Mouse (Mus musculus) limb, embryonic 12.5 days (tissue): ENCODE measurements at regions not wholly inside any gene's neighbourhood (a gene's known extent, or its start where the extent isn't known, plus 50 kb on each side); places are given as distances from the start of the nearest gene placed in this dataset.

Experiments
- ATAC-seq: fragments of 200-750 bp; cut with Nextera tagmentation; 2 replicates; pipeline ENCODE4 v1.8.0; 2017; ENCODE audit warnings: low read depth, moderate TSS enrichment; ENCODE audit not compliant: insufficient number of reproducible peaks, insufficient read depth, low FRiP score, low TSS enrichment
- H3K27ac ChIP-seq: fragments of 300-500 bp; sonication (generic); 2 replicates; pipeline ENCODE4 v1.5.1; 2016; ENCODE audit warnings: mild to moderate bottlenecking, moderate library complexity
- H3K27me3 ChIP-seq: fragments of 300-500 bp; sonication (generic); 2 replicates; pipeline ENCODE4 v1.6.1; 2016; ENCODE audit warnings: mild to moderate bottlenecking, moderate library complexity
- H3K36me3 ChIP-seq: fragments of 300-500 bp; sonication (generic); 2 replicates; pipeline ENCODE4 v1.6.1; 2016; ENCODE audit warnings: mild to moderate bottlenecking, moderate library complexity
- H3K4me1 ChIP-seq: fragments of 300-500 bp; sonication (generic); replicated peaks from 2 replicates; pipeline ENCODE4 v1.6.1; 2016
- H3K4me2 ChIP-seq: fragments of 300-500 bp; sonication (generic); 2 replicates; pipeline ENCODE4 v1.6.1; 2016; ENCODE audit warnings: mild to moderate bottlenecking, moderate library complexity
- H3K4me3 ChIP-seq: fragments of 300-500 bp; sonication (generic); replicated peaks from 2 replicates; pipeline ENCODE4 v1.5.1; 2016; ENCODE audit warnings: mild to moderate bottlenecking
- H3K9ac ChIP-seq: fragments of 300-500 bp; sonication (generic); replicated peaks from 2 replicates; pipeline ENCODE4 v1.6.1; 2016; ENCODE audit warnings: mild to moderate bottlenecking, moderate library complexity
- H3K9me3 ChIP-seq: fragments of 300-500 bp; sonication (generic); 2 replicates; pipeline ENCODE4 v1.6.1; 2016; ENCODE audit warnings: mild to moderate bottlenecking, moderate library complexity
- WGBS: fragments of 180-500 bp; shearing (Covaris S2); methylation state at CpG from one replicate; pipeline ENCODE4 v1.1.7; 2016; 5-methylcytosine and 5-hydroxymethylcytosine counted together

- H3K27me3 ChIP-seq: no peaks in the 10 kb centered on the region
- no peaks in the 10 kb centered on the region for H3K36me3 ChIP-seq
- H3K4me3 ChIP-seq: no peak overlapping the region
- H3K4me2 ChIP-seq: no peak overlapping the region
- 86% methylated on average over 2 of the region's 2 CpGs for WGBS
- no peak overlapping the region for H3K27ac ChIP-seq
- H3K4me1 ChIP-seq: no peaks in the 10 kb centered on the region
- no peaks in the 10 kb centered on the region for H3K9me3 ChIP-seq
- H3K9ac ChIP-seq: no peak overlapping the region
- no peak for ATAC-seq
These were observed 444.6 kb downstream of the Mdfic start for GRCm38 (mm10) chr6:16165012-16165411.

GRCm38 (mm10) chr6:16171871-16172270 is 451.4 kb downstream of the Mdfic start:
- Histone ChIP-seq H3K36me3 (no peaks in the 10 kb centered on the region), H3K27me3 (no peaks in the 10 kb centered on the region), H3K27ac (no peak overlapping the region), H3K9ac (no peak overlapping the region), H3K9me3 (no peaks in the 10 kb centered on the region), H3K4me3 (no peak overlapping the region), H3K4me1 (no peaks in the 10 kb centered on the region), H3K4me2 (no peak overlapping the region)
- no peak for ATAC-seq
- WGBS: 94% methylated on average over 3 of the region's 3 CpGs

DNA sequence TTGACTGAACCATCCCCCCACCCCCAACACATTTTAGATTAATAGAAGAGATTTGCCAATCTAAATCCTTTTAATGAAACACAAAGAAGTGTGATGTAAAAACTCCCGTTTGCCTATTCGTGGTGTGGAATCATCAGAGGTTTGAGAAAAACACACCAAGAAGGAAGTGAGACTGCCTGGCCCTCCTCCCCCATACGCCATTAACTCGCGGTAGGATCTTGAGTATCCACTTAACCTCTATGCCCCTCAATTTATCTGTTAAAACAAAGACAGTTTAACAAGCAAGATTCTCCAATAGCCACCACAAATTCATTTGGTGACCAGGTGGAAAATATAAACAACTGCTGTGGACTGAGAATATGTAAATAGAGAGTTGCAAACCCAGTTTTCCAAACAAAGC is 456.9 kb downstream of the Mdfic start:
- Histone ChIP-seq H3K27ac (no peak overlapping the region), H3K4me1 (no peaks in the 10 kb centered on the region), H3K4me2 (no peak overlapping the region), H3K9ac (no peak overlapping the region), H3K27me3 (no peaks in the 10 kb centered on the region), H3K9me3 (no peaks in the 10 kb centered on the region), H3K36me3 (no peaks in the 10 kb centered on the region), H3K4me3 (no peak overlapping the region)
- WGBS: 22% methylated on average over 5 of the region's 5 CpGs
- ATAC-seq: no peak

GRCm38 (mm10) chr6:16187983-16188550 is 467.6 kb downstream of the Mdfic start:
- no peaks in the 10 kb centered on the region for H3K27me3 ChIP-seq
- H3K36me3 ChIP-seq: no peaks in the 10 kb centered on the region
- no peak overlapping the region for H3K9ac ChIP-seq
- H3K27ac ChIP-seq: no peak overlapping the region
- WGBS: 62% methylated on average over 4 of the region's 4 CpGs
- ATAC-seq: no peak
- no peak overlapping the region for H3K4me2 ChIP-seq
- peaks cover 5% of the 10 kb centered on the region for H3K4me1 ChIP-seq
- H3K4me3 ChIP-seq: no peak overlapping the region
- no peaks in the 10 kb centered on the region for H3K9me3 ChIP-seq

DNA sequence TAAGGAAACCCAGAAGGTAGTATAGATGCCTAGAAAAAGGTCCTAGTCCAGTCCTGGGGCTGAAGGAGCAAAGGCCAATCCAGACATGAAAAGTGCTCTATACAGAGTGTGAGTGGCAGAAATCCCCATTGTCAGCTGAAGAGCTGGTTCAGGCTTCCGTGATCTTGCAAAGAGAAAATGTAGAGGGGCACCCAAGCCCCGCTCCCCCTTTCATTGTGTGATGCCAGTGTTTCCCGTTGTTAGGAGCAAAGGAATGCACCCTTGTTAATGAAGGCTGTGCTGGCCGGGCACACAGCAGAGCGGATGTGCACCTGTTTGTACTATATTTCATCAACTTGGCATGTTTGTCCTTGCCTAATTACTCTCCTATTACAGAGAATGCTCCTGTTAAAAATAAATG is 492.5 kb downstream of the Mdfic start:
- H3K36me3 ChIP-seq: no peaks in the 10 kb centered on the region
- H3K4me2 ChIP-seq: no peak overlapping the region
- H3K4me3 ChIP-seq: no peak overlapping the region
- no peak overlapping the region for H3K27ac ChIP-seq
- no peak for ATAC-seq
- 54% methylated on average over 5 of the region's 5 CpGs for WGBS
- H3K9me3 ChIP-seq: no peaks in the 10 kb centered on the region
- no peak overlapping the region for H3K9ac ChIP-seq
- H3K4me1 ChIP-seq: peaks cover 6% of the 10 kb centered on the region; the same call in 1 of the 2 replicates
- H3K27me3 ChIP-seq: no peaks in the 10 kb centered on the region

GRCm38 (mm10) chr6:16213635-16214034 is 493.2 kb downstream of the Mdfic start:
- H3K9me3 ChIP-seq: no peaks in the 10 kb centered on the region
- no peak for ATAC-seq
- H3K27ac ChIP-seq: no peak overlapping the region
- peaks cover 6% of the 10 kb centered on the region; the same call in 1 of the 2 replicates for H3K4me1 ChIP-seq
- no peak overlapping the region for H3K4me3 ChIP-seq
- no peaks in the 10 kb centered on the region for H3K36me3 ChIP-seq
- no peak overlapping the region for H3K4me2 ChIP-seq
- WGBS: 57% methylated on average over 4 of the region's 4 CpGs
- H3K27me3 ChIP-seq: no peaks in the 10 kb centered on the region
- H3K9ac ChIP-seq: no peak overlapping the region

DNA sequence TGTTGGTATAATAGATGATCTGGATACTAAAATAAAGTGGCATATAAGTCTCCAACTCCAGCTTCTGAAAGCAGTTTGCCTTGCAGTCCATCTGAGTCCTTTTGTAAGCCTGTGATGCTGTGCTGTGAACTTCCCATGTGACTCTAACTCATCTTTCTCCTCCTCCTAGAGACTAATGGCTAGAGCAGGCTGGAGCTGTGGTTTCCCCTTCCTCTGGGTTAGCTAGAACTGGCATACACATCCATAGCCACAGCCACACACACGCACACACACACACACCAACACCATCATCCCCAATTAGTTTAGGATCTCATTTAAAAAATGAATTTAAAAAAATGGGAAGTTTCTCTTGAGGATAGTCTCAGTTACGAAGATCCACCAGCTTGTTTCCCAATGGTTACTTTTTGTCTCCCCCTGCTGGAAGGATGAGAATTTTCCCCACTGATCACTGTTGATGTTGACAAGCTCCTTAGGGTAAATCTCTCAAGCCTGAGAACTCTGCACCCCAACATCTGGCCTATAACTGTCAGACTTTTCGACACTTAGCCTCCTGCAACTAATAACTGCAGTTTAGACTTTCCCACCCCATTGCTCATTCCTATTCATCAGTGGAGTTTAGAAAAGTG is 500.7 kb downstream of the Mdfic start:
- 31% methylated on average over 3 of the region's 3 CpGs for WGBS
- Histone ChIP-seq H3K4me1 (no peaks in the 10 kb centered on the region), H3K9ac (no peak overlapping the region), H3K27ac (no peak overlapping the region), H3K4me2 (no peak overlapping the region), H3K36me3 (no peaks in the 10 kb centered on the region), H3K9me3 (no peaks in the 10 kb centered on the region), H3K4me3 (no peak overlapping the region), H3K27me3 (no peaks in the 10 kb centered on the region)
- ATAC-seq: no peak
